Mouse (Mus musculus): Measurements from ENCODE around the gene Foxd4. TPM values are rescaled to one million over a fixed set of nuclear protein-coding genes. Genes with fewer than 3 reads are reported as not detected.

Foxd4 gene
- polyA plus RNA-seq (2014; fragmentation: Illumina TruSeq; extraction: RNeasy Lipid Tissue Mini Kit (QIAGEN cat#74804); ENCODE audit: low read depth, low replicate concordance): not detected

DNA sequence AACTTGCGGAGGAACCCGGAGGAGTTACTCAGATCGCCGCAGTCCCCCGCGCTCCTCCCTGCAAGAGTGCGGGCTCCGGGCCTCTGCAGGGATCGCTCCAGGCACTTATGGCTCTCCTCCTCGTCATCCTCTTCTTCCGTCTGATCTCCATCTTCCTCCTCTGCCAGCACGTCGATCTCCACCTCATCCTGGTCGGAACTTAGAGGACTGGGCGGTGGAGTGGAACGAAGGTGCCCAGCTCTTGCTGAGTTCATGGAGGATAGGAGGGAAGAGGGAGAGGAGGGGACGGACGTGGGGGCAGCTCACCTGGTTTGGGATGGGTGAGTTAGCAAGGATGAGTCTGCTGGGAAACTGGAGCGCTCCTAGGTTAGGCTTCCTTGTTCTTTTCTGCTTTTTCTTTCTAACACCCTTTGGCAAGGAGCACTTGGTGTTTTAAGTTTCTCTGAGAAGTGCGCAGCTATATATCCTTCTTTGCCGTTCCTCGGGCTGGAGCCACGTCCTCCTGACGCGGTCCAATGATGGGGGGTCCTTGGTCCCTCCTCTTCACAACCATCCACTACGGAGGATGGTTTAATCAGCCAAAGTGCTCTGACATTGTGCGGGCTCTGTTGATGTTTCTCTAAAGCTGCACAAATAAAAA, at the start of gene Foxd4:
Gene Foxd4 (minus strand): TSS at position 617 of the 640 bp plus-strand sequence.

DNA sequence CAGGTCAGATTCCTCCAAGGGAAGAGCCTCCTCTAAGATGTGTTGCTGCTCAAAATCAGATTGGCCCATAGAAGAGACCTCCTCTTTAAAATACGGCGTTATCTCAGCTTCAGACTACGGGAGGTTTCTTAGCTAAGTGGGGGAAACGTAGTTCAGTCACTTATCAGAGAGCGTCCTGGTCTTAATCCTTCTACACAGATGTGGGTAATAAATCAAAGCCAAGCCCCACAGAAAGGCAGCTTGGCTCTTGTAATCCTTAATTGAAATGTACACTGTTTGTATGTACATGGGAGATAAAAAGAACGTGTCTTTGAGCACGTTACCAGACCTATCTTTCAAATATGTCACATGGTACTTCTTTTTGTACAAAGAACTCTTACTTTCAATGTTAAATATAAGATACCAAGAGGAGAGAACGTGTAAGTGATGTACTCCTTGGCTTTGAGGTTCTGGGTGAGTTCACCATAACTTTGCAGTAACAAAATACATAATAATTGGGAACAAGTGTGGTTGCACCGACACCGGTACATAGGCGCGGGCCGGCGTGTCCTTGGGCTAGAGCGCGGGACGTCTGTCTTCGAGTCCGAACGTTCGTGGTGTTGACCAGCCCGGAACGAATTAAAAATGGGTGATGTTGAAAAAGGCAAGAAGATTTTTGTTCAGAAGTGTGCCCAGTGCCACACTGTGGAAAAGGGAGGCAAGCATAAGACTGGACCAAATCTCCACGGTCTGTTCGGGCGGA, 25.7 kb downstream of the Foxd4 start, which contains the start of gene Gm10053:
Gene Gm10053 (plus strand): TSS at position 558 of the 742 bp plus-strand sequence.

DNA sequence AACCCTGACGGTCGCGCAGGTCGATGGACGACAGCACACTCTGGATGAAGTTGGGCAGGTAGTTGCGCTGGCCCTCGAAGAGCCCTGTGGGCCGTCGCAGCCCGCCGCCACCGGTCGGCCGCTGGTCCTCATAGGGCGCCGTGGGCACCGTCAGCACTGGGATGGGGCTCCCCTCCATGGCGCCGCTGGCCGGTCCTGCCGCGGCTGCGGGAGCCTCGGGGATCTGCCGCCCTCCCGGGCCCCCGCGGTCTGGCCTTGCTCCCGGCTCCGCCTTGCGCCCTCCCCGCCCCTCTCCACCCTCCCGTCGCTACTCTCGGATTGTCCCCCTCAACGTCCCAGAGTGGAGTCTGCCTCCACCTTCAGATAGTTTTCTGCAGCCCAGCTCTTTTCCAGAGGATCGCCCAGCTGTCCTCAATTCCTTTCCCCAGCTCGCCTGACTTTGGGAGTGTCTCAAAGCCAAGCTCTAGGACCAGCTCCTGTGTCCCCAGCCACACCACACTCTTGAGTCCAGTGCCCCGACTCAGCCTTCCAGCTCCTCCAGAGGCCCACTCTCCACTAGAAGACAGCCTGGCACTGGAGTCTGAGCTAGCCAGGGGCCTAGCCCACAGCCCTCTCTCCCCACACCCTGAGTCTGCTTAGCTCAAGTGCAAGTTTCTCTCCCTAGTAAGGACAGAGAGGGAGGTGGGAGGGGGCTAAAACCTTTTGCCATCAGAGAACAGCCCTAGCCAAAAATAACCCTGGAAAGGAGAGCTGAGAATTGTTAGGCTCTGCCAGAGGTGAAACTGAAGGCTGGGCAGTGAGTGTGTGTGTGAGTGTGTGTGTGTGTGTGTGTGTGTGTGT, 39.2 kb downstream of the Foxd4 start, which contains the start of gene Pgm5:
Gene Pgm5 (minus strand): TSS at position 244 of the 840 bp plus-strand sequence.

Other genes starting within 250 kb of the Foxd4 start
- gene Tmem252, start 227.2 kb downstream of the Foxd4 start, polyA plus RNA-seq (2014; fragmentation: Illumina TruSeq; extraction: RNeasy Lipid Tissue Mini Kit (QIAGEN cat#74804); ENCODE audit: low read depth, low replicate concordance): 8.1 TPM
- gene Pgm5, start 39.3 kb downstream of the Foxd4 start, polyA plus RNA-seq (2014; fragmentation: Illumina TruSeq; extraction: RNeasy Lipid Tissue Mini Kit (QIAGEN cat#74804); ENCODE audit: low read depth, low replicate concordance): 10.5 TPM
- 806 TPM for gene Gm10053, start 25.5 kb downstream of the Foxd4 start, polyA plus RNA-seq (2014; fragmentation: Illumina TruSeq; extraction: RNeasy Lipid Tissue Mini Kit (QIAGEN cat#74804); ENCODE audit: low read depth, low replicate concordance)
- 38.0 TPM for gene Cbwd1, start 60.4 kb upstream of the Foxd4 start, polyA plus RNA-seq (2014; fragmentation: Illumina TruSeq; extraction: RNeasy Lipid Tissue Mini Kit (QIAGEN cat#74804); ENCODE audit: low read depth, low replicate concordance)
- 13.5 TPM for gene Dock8, start 98.3 kb upstream of the Foxd4 start, polyA plus RNA-seq (2014; fragmentation: Illumina TruSeq; extraction: RNeasy Lipid Tissue Mini Kit (QIAGEN cat#74804); ENCODE audit: low read depth, low replicate concordance)

All from kidney, adult 10 weeks (tissue).